25 mouse cellular contexts compared by ENCODE assay signal in the genomic region with DNA sequence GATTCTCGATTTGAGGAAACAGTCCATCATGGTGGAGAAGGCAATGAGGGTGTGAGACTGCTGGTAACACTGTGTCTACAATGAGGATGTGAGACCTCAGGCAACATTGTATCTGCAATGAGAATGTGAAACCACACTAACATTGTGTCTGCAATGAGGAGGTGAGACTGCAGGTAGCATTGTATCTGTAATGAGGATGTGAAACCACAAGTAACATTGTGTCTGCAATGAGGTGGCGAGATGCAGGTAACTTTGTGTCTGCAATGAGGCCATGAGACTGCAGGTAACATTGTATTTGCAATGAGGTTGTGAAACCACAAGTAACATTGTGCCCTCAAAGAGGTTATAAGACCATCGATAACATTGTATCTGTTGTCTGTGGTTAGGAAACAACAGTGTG. TPM values are rescaled to one million over a fixed set of nuclear protein-coding genes. Genes with fewer than 3 reads are reported as not detected.
DNase-seq lines count a peak whose midpoint lies in the region; ATAC-seq and TF ChIP-seq lines count a peak whose summit lies in the region.
"Had no signal": no experiment of that assay in that cellular context is flagged by ENCODE, and none has a peak within 500 bp of the region (broad histone marks: within the 10 kb centered on the region; RNA-seq: fewer than 3 reads in every experiment).

No protein-coding gene starts in this region.

- dilution Hi-C loops in CH12.LX (cut with MboI; ENCODE audit: extremely low pct_ligation_motif_present, extremely low pct_unique_long_range_greater_than_20kb, low sequenced_read_pairs), result no loop called here

- no peaks in the 10 kb centered on the region for H3K79me2 ChIP-seq in CH12.LX (replicated peaks; ENCODE audit: control insufficient read depth, extremely low read depth, insufficient read depth, poor library complexity, severe bottlenecking)

- no peak for TF ChIP-seq CTCF in CH12.LX (conservative IDR thresholded peaks at IDR 0.05 in 1 of 2, IDR thresholded peaks at IDR 0.05 in 1 of 2; ENCODE audit: low read depth in 2 of 2, low read length in 2 of 2)

- no peak overlapping the region for H3K27ac ChIP-seq in CH12.LX (ENCODE audit: insufficient read depth, low read depth)
- no peak overlapping the region for H3K27ac ChIP-seq in kidney, embryonic 14.5 days (ENCODE audit: low read depth, low read length)
- H3K27ac ChIP-seq: embryonic facial prominence, embryonic 13.5 days; embryonic facial prominence, embryonic 15.5 days; forebrain, embryonic 13.5 days; forebrain, embryonic 15.5 days had no signal

- in situ Hi-C loops in CH12.LX (cut with MboI; ENCODE audit: low pct_ligation_motif_present, low pct_unique_long_range_greater_than_20kb, low sequenced_read_pairs), result no loop called here

- peaks cover 9% of the 10 kb centered on the region for H3K9me3 ChIP-seq in CH12.LX (replicated peaks; ENCODE audit: low read length)
- H3K9me3 ChIP-seq in kidney, embryonic 14.5 days (ENCODE audit: control insufficient read depth, low read length), result no peaks in the 10 kb centered on the region
- H3K9me3 ChIP-seq: embryonic facial prominence, embryonic 13.5 days; embryonic facial prominence, embryonic 15.5 days; forebrain, embryonic 13.5 days; forebrain, embryonic 15.5 days had no signal

- peak; percentile 45 for TF ChIP-seq EP300 in CH12.LX (IDR thresholded peaks at IDR 0.05; ENCODE audit: low read length)

- no peak overlapping the region for H3K4me2 ChIP-seq in CH12.LX (ENCODE audit: insufficient read depth, low read depth, poor library complexity, severe bottlenecking)
- H3K4me2 ChIP-seq in kidney, embryonic 14.5 days (replicated peaks; ENCODE audit: low read depth, low read length), result no peak overlapping the region
- H3K4me2 ChIP-seq: embryonic facial prominence, embryonic 13.5 days; embryonic facial prominence, embryonic 15.5 days; forebrain, embryonic 13.5 days; forebrain, embryonic 15.5 days had no signal

- peak; percentile 52 for DNase-seq in testis, postnatal 14 days (ENCODE audit: low spot score)
- no peak for DNase-seq in testis, postnatal 10 days (ENCODE audit: low spot score)
- peak; percentile 29 for DNase-seq in CH12.LX (ENCODE audit: extremely low read depth)
- DNase-seq in splenic B cell, adult 2 months (ENCODE audit: low read depth, low spot score), result peak; percentile 5
- DNase-seq in gastrocnemius, adult 8-10 months (ENCODE audit: low spot score in 2 of 2), result no peak
- no peak for DNase-seq in retina, postnatal 1 day
- DNase-seq: adrenal gland, adult 2 months; adrenal gland, postnatal 10 days; adrenal gland, postnatal 25 days; cerebellum, adult 11 months; cerebellum, adult 18-20 months; cerebellum, adult 8-10 months; cerebellum, adult 9-11 months; cerebellum, postnatal 14 days; cerebellum, postnatal 36 days; embryo, embryonic 11 days; forebrain, postnatal 0 days had no signal

- no peaks in the 10 kb centered on the region for H3K36me3 ChIP-seq in CH12.LX (replicated peaks in 1 of 2; ENCODE audit: control insufficient read depth in 1 of 2, insufficient read depth in 1 of 2, low read length in 1 of 2)
- H3K36me3 ChIP-seq in splenic B cell, adult 2 months (ENCODE audit: control insufficient read depth, insufficient read depth, low read length, poor library complexity, severe bottlenecking), result no peaks in the 10 kb centered on the region
- H3K36me3 ChIP-seq in kidney, embryonic 14.5 days (ENCODE audit: control insufficient read depth, insufficient read depth, low read length), result no peaks in the 10 kb centered on the region
- H3K36me3 ChIP-seq: embryonic facial prominence, embryonic 13.5 days; embryonic facial prominence, embryonic 15.5 days; forebrain, embryonic 15.5 days had no signal

- WGBS in kidney, embryonic 14.5 days, result 87% methylated on average over 3 of the region's 3 CpGs

- H3K4me3 ChIP-seq in CH12.LX (replicated peaks in 1 of 3; ENCODE audit: low read depth in 2 of 3, low read length in 2 of 3, poor library complexity in 1 of 3), result no peak overlapping the region
- H3K4me3 ChIP-seq in kidney, embryonic 14.5 days (ENCODE audit: low read length), result no peak overlapping the region
- H3K4me3 ChIP-seq: embryonic facial prominence, embryonic 13.5 days; embryonic facial prominence, embryonic 15.5 days; erythroblast, embryonic 14.5 days; forebrain, embryonic 13.5 days; forebrain, embryonic 15.5 days had no signal

- H3K27me3 ChIP-seq in CH12.LX (replicated peaks), result no peaks in the 10 kb centered on the region
- H3K27me3 ChIP-seq in splenic B cell, adult 2 months (ENCODE audit: control insufficient read depth, insufficient read depth, low read length, poor library complexity, severe bottlenecking), result no peaks in the 10 kb centered on the region
- no peaks in the 10 kb centered on the region for H3K27me3 ChIP-seq in kidney, embryonic 14.5 days (ENCODE audit: control insufficient read depth, insufficient read depth, low read length)
- H3K27me3 ChIP-seq: embryonic facial prominence, embryonic 13.5 days; embryonic facial prominence, embryonic 15.5 days; forebrain, embryonic 13.5 days; forebrain, embryonic 15.5 days had no signal

- peaks cover 28 to 42% of the 10 kb centered on the region in 2 experiments for H3K4me1 ChIP-seq in CH12.LX (ENCODE audit: control insufficient read depth in 1 of 2, insufficient read depth in 2 of 2)
- H3K4me1 ChIP-seq in kidney, embryonic 14.5 days (ENCODE audit: control insufficient read depth, insufficient read depth, low read length), result 0 out of 2 replicates have a peak, but pooled peaks cover 7% of the 10 kb centered on the region

- H3K9ac ChIP-seq in CH12.LX (ENCODE audit: insufficient read depth, low read depth), result no peak overlapping the region
- H3K9ac ChIP-seq in kidney, embryonic 14.5 days (ENCODE audit: low read depth, low read length), result no peak overlapping the region
- H3K9ac ChIP-seq: embryonic facial prominence, embryonic 13.5 days; embryonic facial prominence, embryonic 15.5 days; forebrain, embryonic 13.5 days; forebrain, embryonic 15.5 days; forebrain, postnatal 0 days had no signal

- TF ChIP-seq POLR2A in CH12.LX (IDR thresholded peaks at IDR 0.05; ENCODE audit: low read depth, low read length), result no peak

- no peak for TF ChIP-seq RAD21 in CH12.LX (IDR thresholded peaks at IDR 0.05; ENCODE audit: low read depth, low read length)

- ATAC-seq in megakaryocyte, adult 5-6 weeks (ENCODE audit: poor library complexity, severe bottlenecking), result peak; percentile 33; the same call in 1 of the 2 replicates
- ATAC-seq in kidney, embryonic 14.5 days (ENCODE audit: low FRiP score, low TSS enrichment), result no peak
- ATAC-seq: CD4-positive, CD25-positive, alpha-beta regulatory T cell, adult 4 months; forebrain, embryonic 13.5 days; forebrain, embryonic 15.5 days; forebrain, postnatal 0 days had no signal

TF ChIP-seq in CH12.LX, 34 proteins besides CTCF, POLR2A, EP300 and RAD21:
- TF ChIP-seq MEF2A (IDR thresholded peaks at IDR 0.05; ENCODE audit: borderline replicate concordance, low read depth, low read length), result no peak
TF ChIP-seq in CH12.LX: peak in this region for 0.

RNA-seq across cellular contexts. Expression of gene Itga6, which starts 44.1 kb away (rescaled TPM):
- 3.9 and 6.1 TPM in 2 replicates for total RNA-seq in CH12.LX (2012; rRNA removed)
- total RNA-seq in CH12.LX (2014; rRNA removed), result 10.9 and 11.5 TPM in 2 replicates
- 11.2 and 13.9 TPM in 2 replicates for polyA plus RNA-seq in CH12.LX (2012; ENCODE audit: insufficient read length, low read depth)
- total RNA-seq in megakaryocyte, adult 5-6 weeks (2015), result 16.0 and 17.4 TPM in 2 replicates
- total RNA-seq in megakaryocyte, adult 5-6 weeks (2017), result 15.3 and 16.5 TPM in 2 replicates
- total RNA-seq in gastrocnemius, adult 8-10 months (2022), result 10 to 100 TPM; 10.0 to 15.1 (median 12.2) TPM
- 65.6 and 95.8 TPM in 2 replicates for polyA plus RNA-seq in kidney, embryonic 14.5 days (2014; fragmentation: Nextera tagmentation; extraction: Ambion mirVana)

Comparison
In these comparisons a context has a peak if more than half of its experiments do, and no peak if none do; other contexts are left out.
1. DNase-seq: peak in testis, postnatal 14 days (single experiment), CH12.LX (single experiment) and splenic B cell, adult 2 months (single experiment); none in testis, postnatal 10 days (single experiment), gastrocnemius, adult 8-10 months (0 of 2) and retina, postnatal 1 day (single experiment).